Mouse (Mus musculus): Measurements from ENCODE around the gene Brip1. TPM values are rescaled to one million over a fixed set of nuclear protein-coding genes. Genes with fewer than 3 reads are reported as not detected.

Brip1 gene
- polyA plus RNA-seq, 1 experiment from 2014 or later, result 1.0 TPM

- Histone ChIP-seq H3K4me3 (no peak overlapping the region), H3K27me3 (replicated peaks) (no peaks in the 10 kb centered on the region), H3K4me1 (no peaks in the 10 kb centered on the region), H3K27ac (no peak overlapping the region), H3K4me2 (no peak overlapping the region), H3K9me3 (no peaks in the 10 kb centered on the region), H3K9ac (no peak overlapping the region), H3K36me3 (replicated peaks) (no peaks in the 10 kb centered on the region)
- no peak for ATAC-seq (replicated peaks)
- 66% methylated on average over 2 of the region's 2 CpGs for WGBS
Observed at GRCm38 (mm10) chr11:86099341-86099740, 101.7 kb downstream of the Brip1 start.

GRCm38 (mm10) chr11:86088815-86089214 lies 112.2 kb downstream of the Brip1 start:
- H3K4me1 ChIP-seq, result no peaks in the 10 kb centered on the region
- no peak overlapping the region for H3K4me2 ChIP-seq
- H3K9ac ChIP-seq, result no peak overlapping the region
- no peak overlapping the region for H3K4me3 ChIP-seq
- ATAC-seq (replicated peaks), result no peak
- H3K27ac ChIP-seq, result no peak overlapping the region
- H3K27me3 ChIP-seq (replicated peaks), result no peaks in the 10 kb centered on the region
- H3K36me3 ChIP-seq (replicated peaks), result no peaks in the 10 kb centered on the region
- no peaks in the 10 kb centered on the region for H3K9me3 ChIP-seq

- Histone ChIP-seq H3K27ac (no peak overlapping the region), H3K4me3 (no peak overlapping the region), H3K27me3 (replicated peaks) (no peaks in the 10 kb centered on the region), H3K4me2 (no peak overlapping the region), H3K9me3 (no peaks in the 10 kb centered on the region), H3K9ac (no peak overlapping the region), H3K4me1 (no peaks in the 10 kb centered on the region), H3K36me3 (replicated peaks) (no peaks in the 10 kb centered on the region)
- 93% methylated on average over 4 of the region's 4 CpGs for WGBS
- no peak for ATAC-seq (replicated peaks)
Observed at GRCm38 (mm10) chr11:86084522-86084921, 116.5 kb downstream of the Brip1 start.

- Histone ChIP-seq H3K27me3 (replicated peaks) (no peaks in the 10 kb centered on the region), H3K4me3 (no peak overlapping the region), H3K4me2 (no peak overlapping the region), H3K9ac (no peak overlapping the region), H3K36me3 (replicated peaks) (no peaks in the 10 kb centered on the region), H3K9me3 (no peaks in the 10 kb centered on the region), H3K27ac (no peak overlapping the region), H3K4me1 (no peaks in the 10 kb centered on the region)
- no peak for ATAC-seq (replicated peaks)
- WGBS, result 84% methylated on average over 8 of the region's 8 CpGs
Observed at GRCm38 (mm10) chr11:86078025-86078424, 123.0 kb downstream of the Brip1 start.

GRCm38 (mm10) chr11:86076966-86077365 lies 124.0 kb downstream of the Brip1 start:
- no peak overlapping the region for H3K9ac ChIP-seq
- WGBS, result 88% methylated on average over 7 of the region's 7 CpGs
- H3K4me2 ChIP-seq, result no peak overlapping the region
- ATAC-seq (replicated peaks), result no peak
- no peak overlapping the region for H3K4me3 ChIP-seq
- no peaks in the 10 kb centered on the region for H3K36me3 ChIP-seq (replicated peaks)
- H3K9me3 ChIP-seq, result no peaks in the 10 kb centered on the region
- no peaks in the 10 kb centered on the region for H3K4me1 ChIP-seq
- no peak overlapping the region for H3K27ac ChIP-seq
- no peaks in the 10 kb centered on the region for H3K27me3 ChIP-seq (replicated peaks)

- H3K4me2 ChIP-seq, result no peak overlapping the region
- WGBS, result 94% methylated on average over 5 of the region's 5 CpGs
- no peaks in the 10 kb centered on the region for H3K9me3 ChIP-seq
- no peaks in the 10 kb centered on the region for H3K36me3 ChIP-seq (replicated peaks)
- no peaks in the 10 kb centered on the region for H3K27me3 ChIP-seq (replicated peaks)
- no peak overlapping the region for H3K4me3 ChIP-seq
- H3K9ac ChIP-seq, result no peak overlapping the region
- no peak overlapping the region for H3K27ac ChIP-seq
- no peaks in the 10 kb centered on the region for H3K4me1 ChIP-seq
- ATAC-seq (replicated peaks), result no peak
Observed at GRCm38 (mm10) chr11:86076403-86076802, 124.6 kb downstream of the Brip1 start.

GRCm38 (mm10) chr11:86075371-86075770 lies 125.6 kb downstream of the Brip1 start:
- 85% methylated on average over 1 of the region's 1 CpGs for WGBS
- H3K4me3 ChIP-seq, result no peak overlapping the region
- no peaks in the 10 kb centered on the region for H3K36me3 ChIP-seq (replicated peaks)
- H3K27me3 ChIP-seq (replicated peaks), result no peaks in the 10 kb centered on the region
- no peak overlapping the region for H3K4me2 ChIP-seq
- no peak for ATAC-seq (replicated peaks)
- H3K27ac ChIP-seq, result no peak overlapping the region
- H3K4me1 ChIP-seq, result no peaks in the 10 kb centered on the region
- no peak overlapping the region for H3K9ac ChIP-seq
- no peaks in the 10 kb centered on the region for H3K9me3 ChIP-seq

- H3K4me1 ChIP-seq, result no peaks in the 10 kb centered on the region
- 55% methylated on average over 6 of the region's 6 CpGs for WGBS
- ATAC-seq (replicated peaks), result no peak
Observed at GRCm38 (mm10) chr11:86068651-86069050, 132.3 kb downstream of the Brip1 start.

GRCm38 (mm10) chr11:86067154-86067553 lies 133.8 kb downstream of the Brip1 start:
- Histone ChIP-seq H3K27me3 (replicated peaks) (no peaks in the 10 kb centered on the region), H3K9me3 (no peaks in the 10 kb centered on the region), H3K27ac (no peak overlapping the region), H3K36me3 (replicated peaks) (no peaks in the 10 kb centered on the region), H3K4me1 (no peaks in the 10 kb centered on the region), H3K9ac (no peak overlapping the region), H3K4me3 (no peak overlapping the region), H3K4me2 (no peak overlapping the region)
- ATAC-seq (replicated peaks), result no peak
- 75% methylated on average over 8 of the region's 8 CpGs for WGBS

More at GRCm38 (mm10) chr11:86068651-86069050, 132.3 kb downstream of the Brip1 start:
- H3K4me2 ChIP-seq, result no peak overlapping the region
- no peaks in the 10 kb centered on the region for H3K9me3 ChIP-seq
- no peak overlapping the region for H3K27ac ChIP-seq
- no peaks in the 10 kb centered on the region for H3K36me3 ChIP-seq (replicated peaks)
- H3K9ac ChIP-seq, result no peak overlapping the region
- H3K4me3 ChIP-seq, result no peak overlapping the region
- no peaks in the 10 kb centered on the region for H3K27me3 ChIP-seq (replicated peaks)

GRCm38 (mm10) chr11:86064881-86065280 lies 136.1 kb downstream of the Brip1 start:
- H3K4me2 ChIP-seq, result no peak overlapping the region
- no peak overlapping the region for H3K4me3 ChIP-seq
- no peaks in the 10 kb centered on the region for H3K4me1 ChIP-seq
- H3K36me3 ChIP-seq (replicated peaks), result no peaks in the 10 kb centered on the region
- ATAC-seq (replicated peaks), result no peak
- 87% methylated on average over 5 of the region's 5 CpGs for WGBS
- H3K9me3 ChIP-seq, result no peaks in the 10 kb centered on the region
- no peaks in the 10 kb centered on the region for H3K27me3 ChIP-seq (replicated peaks)
- no peak overlapping the region for H3K9ac ChIP-seq
- no peak overlapping the region for H3K27ac ChIP-seq

- H3K4me2 ChIP-seq, result no peak overlapping the region
- no peak overlapping the region for H3K4me3 ChIP-seq
- no peaks in the 10 kb centered on the region for H3K4me1 ChIP-seq
- no peak overlapping the region for H3K27ac ChIP-seq
- H3K27me3 ChIP-seq (replicated peaks), result no peaks in the 10 kb centered on the region
- H3K36me3 ChIP-seq (replicated peaks), result no peaks in the 10 kb centered on the region
- no peak overlapping the region for H3K9ac ChIP-seq
- no peaks in the 10 kb centered on the region for H3K9me3 ChIP-seq
- ATAC-seq (replicated peaks), result no peak
- WGBS, result 67% methylated on average over 8 of the region's 8 CpGs
Observed at GRCm38 (mm10) chr11:86061243-86061642, 139.8 kb downstream of the Brip1 start.

GRCm38 (mm10) chr11:86059123-86059522 lies 141.9 kb downstream of the Brip1 start:
- Histone ChIP-seq H3K27me3 (replicated peaks) (no peaks in the 10 kb centered on the region), H3K9ac (no peak overlapping the region), H3K27ac (no peak overlapping the region), H3K4me3 (no peak overlapping the region), H3K4me2 (no peak overlapping the region), H3K9me3 (no peaks in the 10 kb centered on the region), H3K4me1 (no peaks in the 10 kb centered on the region), H3K36me3 (replicated peaks) (no peaks in the 10 kb centered on the region)
- WGBS, result 72% methylated on average over 4 of the region's 4 CpGs
- ATAC-seq (replicated peaks), result no peak

GRCm38 (mm10) chr11:86055806-86056205 lies 145.2 kb downstream of the Brip1 start:
- Histone ChIP-seq H3K4me2 (no peak overlapping the region), H3K9ac (no peak overlapping the region), H3K4me3 (no peak overlapping the region), H3K4me1 (no peaks in the 10 kb centered on the region), H3K36me3 (replicated peaks) (no peaks in the 10 kb centered on the region), H3K9me3 (no peaks in the 10 kb centered on the region), H3K27me3 (replicated peaks) (no peaks in the 10 kb centered on the region), H3K27ac (no peak overlapping the region)
- ATAC-seq (replicated peaks), result no peak
- 81% methylated on average over 7 of the region's 7 CpGs for WGBS

- Histone ChIP-seq H3K36me3 (replicated peaks) (no peaks in the 10 kb centered on the region), H3K27ac (no peak overlapping the region), H3K9ac (no peak overlapping the region), H3K9me3 (no peaks in the 10 kb centered on the region), H3K27me3 (replicated peaks) (no peaks in the 10 kb centered on the region), H3K4me2 (no peak overlapping the region), H3K4me1 (no peaks in the 10 kb centered on the region), H3K4me3 (no peak overlapping the region)
- 13% methylated on average over 6 of the region's 6 CpGs for WGBS
- ATAC-seq (replicated peaks), result no peak
Observed at GRCm38 (mm10) chr11:86051383-86051782, 149.6 kb downstream of the Brip1 start.
